Mouse (Mus musculus): Measurements from ENCODE around the gene Chd3. TPM values are rescaled to one million over a fixed set of nuclear protein-coding genes. Genes with fewer than 3 reads are reported as not detected.

The Chd3 gene
- polyA plus RNA-seq, 1 experiment from 2014 or later: 26.5 TPM

DNA sequence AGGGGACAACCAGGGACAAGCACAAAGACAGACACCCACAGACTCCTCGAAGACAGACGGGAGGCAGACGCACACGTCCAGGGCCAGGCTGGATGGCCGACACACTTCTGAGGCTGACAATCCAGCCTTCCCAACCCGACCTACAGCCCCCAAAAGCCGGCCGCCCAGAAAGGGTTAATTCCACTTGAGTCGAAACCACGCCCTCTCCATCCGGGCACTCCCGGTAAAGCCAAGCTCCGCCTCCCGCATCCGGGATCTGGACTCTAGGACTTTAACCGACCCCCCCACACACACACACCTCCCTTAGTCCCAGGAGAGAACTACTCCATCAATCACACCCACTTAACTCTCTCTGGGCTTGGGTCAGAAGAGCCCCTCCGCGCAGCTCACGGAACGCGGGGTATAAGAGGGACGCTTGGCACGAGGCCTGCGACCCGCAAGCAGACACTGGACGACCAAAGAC lies 41.9 kb upstream of the Chd3 start:
- peaks cover 86% of the 10 kb centered on the region for H3K4me1 ChIP-seq
- whole genome bisulfite sequencing: under 1% methylated on average over 26 of the region's 26 CpGs

DNA sequence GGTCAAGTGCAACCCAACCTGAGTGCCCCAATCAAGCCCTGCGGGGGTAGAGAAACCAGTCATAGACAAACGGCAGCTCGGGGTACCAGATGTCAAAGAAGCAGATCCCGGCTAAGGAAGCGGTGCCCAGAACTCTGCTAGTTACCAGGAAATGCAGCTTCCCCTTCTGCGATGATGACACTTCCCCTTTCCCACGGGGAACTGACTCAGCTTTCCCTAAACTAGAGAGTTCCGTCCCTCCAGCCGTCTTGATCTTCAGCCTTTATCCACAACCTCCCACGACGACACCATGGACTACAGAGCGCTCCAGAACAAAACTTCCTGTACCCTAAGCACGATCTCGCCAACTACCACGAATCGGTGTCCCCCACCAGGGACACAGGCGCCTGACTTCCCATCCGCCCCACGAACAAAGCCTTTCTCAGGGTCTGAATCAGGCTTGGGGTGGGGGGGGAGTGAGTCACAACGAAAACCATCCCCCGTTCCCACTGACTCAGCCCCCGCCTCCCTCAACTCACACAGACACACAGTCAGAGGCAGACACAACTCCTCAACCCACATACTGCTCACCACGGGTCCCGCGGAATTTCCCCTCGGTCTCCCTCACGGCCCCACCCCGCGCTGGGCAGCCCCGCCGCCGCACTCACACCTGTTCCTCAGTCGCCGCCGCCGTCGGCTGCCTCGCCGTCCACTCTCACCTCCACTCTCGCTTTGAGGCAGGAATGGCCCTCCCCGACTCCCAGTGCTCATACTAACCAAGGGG lies 41.3 kb upstream of the Chd3 start:
- no peaks in the 10 kb centered on the region for H3K9me3 ChIP-seq
- peaks cover 81% of the 10 kb centered on the region for H3K4me1 ChIP-seq
- H3K4me3 ChIP-seq: peak overlapping the region; percentile 86
- no peak for DNase-seq (ENCODE audit: low spot score)
- H3K27me3 ChIP-seq (ENCODE audit: insufficient read depth, poor library complexity, severe bottlenecking): no peaks in the 10 kb centered on the region
- under 1% methylated on average over 41 of the region's 41 CpGs for WGBS
- peaks cover 44% of the 10 kb centered on the region for H3K36me3 ChIP-seq
- H3K27ac ChIP-seq: peak overlapping the region; percentile 98

More for the DNA sequence above, 41.9 kb upstream of the Chd3 start:
- DNase-seq (ENCODE audit: low spot score): peak; percentile 97
- Histone ChIP-seq H3K9me3 (no peaks in the 10 kb centered on the region), H3K4me3 (peak overlapping the region; percentile 86), H3K36me3 (peaks cover 38% of the 10 kb centered on the region), H3K27ac (peak overlapping the region; percentile 98), H3K27me3 (ENCODE audit: insufficient read depth, poor library complexity, severe bottlenecking) (no peaks in the 10 kb centered on the region)

DNA sequence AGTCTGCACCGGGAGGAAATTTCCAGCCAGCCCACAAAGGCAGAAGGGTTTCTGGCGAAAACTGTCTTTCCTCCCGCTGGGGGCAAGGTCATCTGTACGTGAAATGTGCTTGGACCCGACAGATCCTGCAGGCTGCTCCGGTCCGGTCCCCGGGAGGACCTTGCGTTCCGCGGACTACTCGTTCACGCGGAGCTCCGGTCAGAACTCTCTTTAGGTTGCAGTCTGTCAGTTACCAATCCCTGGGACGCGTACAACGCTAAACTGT lies 40.8 kb upstream of the Chd3 start:
- Histone ChIP-seq H3K27me3 (ENCODE audit: insufficient read depth, poor library complexity, severe bottlenecking) (no peaks in the 10 kb centered on the region), H3K27ac (peak overlapping the region; percentile 98), H3K36me3 (peaks cover 49% of the 10 kb centered on the region), H3K4me3 (peak overlapping the region; percentile 86), H3K4me1 (peaks cover 75% of the 10 kb centered on the region), H3K9me3 (no peaks in the 10 kb centered on the region)
- no peak for DNase-seq (ENCODE audit: low spot score)
- 0% methylated on average over 18 of the region's 18 CpGs for WGBS

DNA sequence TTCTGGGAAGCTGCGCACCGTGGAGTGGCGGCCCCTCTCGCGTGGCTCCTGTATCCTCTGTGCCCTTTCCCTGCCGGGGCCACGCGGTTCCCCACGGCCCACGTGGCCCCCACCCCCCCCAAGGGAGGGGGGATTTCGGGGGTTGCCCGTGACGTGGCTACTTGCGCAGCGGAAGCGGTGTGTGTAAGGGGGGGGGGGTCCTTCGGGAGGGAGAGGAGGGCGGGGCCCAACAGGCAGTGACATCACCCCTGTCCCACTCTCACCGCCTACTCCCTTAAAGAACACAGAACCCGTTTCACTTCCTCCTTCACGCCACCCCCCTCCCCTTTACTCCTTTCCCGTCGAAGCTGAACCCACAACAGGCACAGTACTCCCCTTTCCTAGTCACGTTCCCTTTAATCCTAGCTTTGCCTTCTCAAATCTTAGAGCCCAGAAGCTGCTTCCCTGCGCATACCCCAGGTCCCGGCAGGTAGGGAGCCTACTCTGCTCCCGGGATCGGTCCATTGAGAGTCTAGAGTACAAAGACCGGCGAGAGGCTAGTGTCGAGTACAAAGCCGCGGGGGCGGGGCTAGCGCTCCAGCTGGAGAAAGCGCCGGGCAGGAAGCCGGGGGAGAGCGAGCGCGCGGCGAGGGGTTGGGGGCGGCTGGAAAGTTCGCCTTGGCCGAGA lies 40.3 kb upstream of the Chd3 start:
- H3K27me3 ChIP-seq (ENCODE audit: insufficient read depth, poor library complexity, severe bottlenecking): no peaks in the 10 kb centered on the region
- under 1% methylated on average over 45 of the region's 46 CpGs for WGBS
- peaks cover 71% of the 10 kb centered on the region for H3K4me1 ChIP-seq
- H3K36me3 ChIP-seq: peaks cover 54% of the 10 kb centered on the region
- peak overlapping the region; percentile 86 for H3K4me3 ChIP-seq
- H3K27ac ChIP-seq: peak overlapping the region; percentile 98
- H3K9me3 ChIP-seq: no peaks in the 10 kb centered on the region
- DNase-seq (ENCODE audit: low spot score): peak; percentile 93

DNA sequence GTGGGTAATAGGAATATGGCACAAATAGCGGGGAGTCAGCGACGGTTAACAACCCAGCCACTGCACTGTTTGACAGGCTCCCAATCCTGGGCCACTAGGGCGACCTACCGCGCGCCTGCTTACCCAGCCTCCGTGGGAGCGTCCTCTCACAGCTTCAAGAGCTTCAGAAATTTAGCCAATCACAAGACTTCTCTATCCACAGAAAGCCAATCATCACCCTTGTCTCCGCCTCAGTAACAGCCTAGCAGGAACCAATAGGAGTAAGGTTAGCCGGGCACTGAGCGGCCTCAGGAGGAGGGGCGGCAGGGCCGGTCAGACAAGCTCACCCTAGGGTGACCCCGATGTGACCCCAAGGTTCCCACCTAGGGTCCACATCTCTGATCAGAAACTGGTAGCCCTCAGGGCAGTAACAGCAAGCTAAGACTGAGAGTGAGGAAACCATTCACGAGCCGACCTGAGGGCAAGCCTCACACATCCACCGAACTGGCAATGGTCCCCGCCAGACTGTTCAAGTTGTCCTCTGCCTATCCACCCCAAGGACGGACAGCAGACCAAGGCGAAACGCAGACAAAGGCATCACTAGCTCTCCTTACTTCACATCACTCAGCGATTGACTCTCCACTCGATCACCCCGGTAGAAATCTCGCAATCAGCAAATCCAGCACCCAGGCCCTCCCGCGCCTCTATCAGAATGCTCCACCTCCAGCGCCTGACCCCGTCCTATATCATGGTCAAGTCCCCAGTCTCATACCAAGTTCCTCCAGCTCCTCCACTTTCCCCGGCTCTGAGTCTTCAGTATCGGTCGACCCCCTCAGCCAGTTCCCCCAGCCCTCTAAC lies 39.6 kb upstream of the Chd3 start:
- Histone ChIP-seq H3K4me1 (peaks cover 63% of the 10 kb centered on the region), H3K27ac (peak overlapping the region; percentile 98), H3K4me3 (peak overlapping the region; percentile 86), H3K27me3 (ENCODE audit: insufficient read depth, poor library complexity, severe bottlenecking) (no peaks in the 10 kb centered on the region), H3K9me3 (no peaks in the 10 kb centered on the region), H3K36me3 (peaks cover 61% of the 10 kb centered on the region)
- under 1% methylated on average over 33 of the region's 33 CpGs for WGBS
- DNase-seq (ENCODE audit: low spot score): peak; percentile 96

DNA sequence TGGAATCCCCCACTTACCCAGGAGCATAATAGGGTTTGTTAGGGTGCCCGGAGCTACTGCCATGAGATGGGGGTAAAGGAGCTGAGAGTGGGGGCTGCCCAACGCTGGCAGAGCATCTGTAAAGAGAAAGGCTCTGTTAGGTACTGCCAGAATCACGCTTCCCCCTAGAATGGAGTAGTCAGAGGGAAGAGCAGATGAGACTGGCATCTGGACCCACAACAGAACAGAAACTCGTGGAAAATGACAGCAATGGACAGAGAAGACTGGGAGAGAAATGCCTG lies 38.5 kb upstream of the Chd3 start:
- H3K27me3 ChIP-seq (ENCODE audit: insufficient read depth, poor library complexity, severe bottlenecking): no peaks in the 10 kb centered on the region
- H3K27ac ChIP-seq: no peak overlapping the region
- H3K36me3 ChIP-seq: peaks cover 65% of the 10 kb centered on the region
- WGBS: 83% methylated on average over 4 of the region's 4 CpGs
- H3K4me1 ChIP-seq: peaks cover 52% of the 10 kb centered on the region
- DNase-seq (ENCODE audit: low spot score): no peak
- peak overlapping the region; percentile 86; the same call in 1 of the 2 replicates for H3K4me3 ChIP-seq
- H3K9me3 ChIP-seq: no peaks in the 10 kb centered on the region

DNA sequence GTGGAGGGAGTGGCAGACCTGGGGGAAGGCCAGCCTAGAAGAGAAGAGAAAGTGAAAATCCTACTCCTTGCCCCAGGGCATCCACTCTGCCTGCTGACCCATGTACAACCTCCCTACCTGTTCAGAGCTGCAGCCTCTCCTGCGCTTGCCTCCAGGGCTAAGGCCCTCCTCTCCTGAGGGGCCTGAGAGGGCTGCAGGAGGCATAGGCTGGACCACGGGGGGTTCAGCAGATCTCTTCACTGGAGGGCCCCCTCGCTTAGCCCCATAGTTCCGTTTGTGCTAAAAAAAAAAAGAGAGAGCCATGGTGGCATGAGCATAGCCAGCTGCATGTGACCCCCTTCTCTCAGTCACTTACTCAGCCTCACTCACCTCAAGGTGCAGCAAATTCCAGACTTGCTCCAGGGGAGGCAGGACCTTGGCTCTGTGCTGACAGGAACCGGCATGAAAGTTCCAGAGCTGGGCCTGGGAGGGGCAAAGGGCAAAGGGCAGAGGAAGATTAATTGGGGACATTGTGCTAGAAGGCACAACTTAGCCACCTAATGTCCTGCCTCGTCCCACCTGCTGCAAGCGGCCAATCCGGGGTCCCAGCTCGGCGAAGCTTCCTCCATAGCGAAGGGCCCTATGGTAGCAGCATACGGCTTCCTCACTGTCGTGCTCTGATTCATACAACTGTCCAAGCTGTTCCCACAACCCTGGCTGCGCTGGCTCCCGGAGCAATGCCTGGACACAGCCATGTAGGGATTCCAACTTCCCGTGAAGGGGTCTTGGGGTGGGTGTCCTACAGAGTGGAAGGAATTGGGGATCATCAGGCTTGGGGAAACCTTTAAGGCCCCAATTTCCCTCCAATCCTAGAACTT lies 37.9 kb upstream of the Chd3 start:
- DNase-seq (ENCODE audit: low spot score): no peak
- 88% methylated on average over 15 of the region's 16 CpGs for WGBS
- Histone ChIP-seq H3K9me3 (no peaks in the 10 kb centered on the region), H3K36me3 (peaks cover 66% of the 10 kb centered on the region), H3K27ac (no peak overlapping the region), H3K4me3 (no peak overlapping the region), H3K4me1 (peaks cover 47% of the 10 kb centered on the region), H3K27me3 (ENCODE audit: insufficient read depth, poor library complexity, severe bottlenecking) (no peaks in the 10 kb centered on the region)

DNA sequence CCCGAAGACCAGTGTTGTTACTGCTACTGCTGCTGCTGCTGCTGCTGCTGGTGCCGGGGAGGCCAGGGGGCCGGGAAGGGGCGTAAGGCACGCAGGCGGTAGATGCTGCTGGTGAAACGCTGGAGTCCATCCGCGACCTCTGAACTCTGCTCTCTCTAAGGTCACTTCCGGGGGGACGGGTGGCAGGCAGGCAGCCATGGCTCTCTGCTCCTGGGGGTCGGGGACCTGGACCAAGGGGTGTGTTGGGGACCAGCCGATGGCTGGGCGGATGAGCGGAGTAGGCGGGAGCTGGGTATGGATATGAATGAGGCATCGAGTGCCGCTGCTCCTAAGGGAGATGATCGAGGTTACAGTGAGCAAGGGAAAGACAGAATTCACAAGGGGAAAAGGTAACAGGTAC lies 37.1 kb upstream of the Chd3 start:
- WGBS: 90% methylated on average over 19 of the region's 19 CpGs
- H3K27ac ChIP-seq: no peak overlapping the region
- DNase-seq (ENCODE audit: low spot score): no peak
- H3K27me3 ChIP-seq (ENCODE audit: insufficient read depth, poor library complexity, severe bottlenecking): no peaks in the 10 kb centered on the region
- no peak overlapping the region for H3K4me3 ChIP-seq
- peaks cover 42% of the 10 kb centered on the region for H3K4me1 ChIP-seq
- H3K36me3 ChIP-seq: peaks cover 68% of the 10 kb centered on the region
- H3K9me3 ChIP-seq: no peaks in the 10 kb centered on the region

DNA sequence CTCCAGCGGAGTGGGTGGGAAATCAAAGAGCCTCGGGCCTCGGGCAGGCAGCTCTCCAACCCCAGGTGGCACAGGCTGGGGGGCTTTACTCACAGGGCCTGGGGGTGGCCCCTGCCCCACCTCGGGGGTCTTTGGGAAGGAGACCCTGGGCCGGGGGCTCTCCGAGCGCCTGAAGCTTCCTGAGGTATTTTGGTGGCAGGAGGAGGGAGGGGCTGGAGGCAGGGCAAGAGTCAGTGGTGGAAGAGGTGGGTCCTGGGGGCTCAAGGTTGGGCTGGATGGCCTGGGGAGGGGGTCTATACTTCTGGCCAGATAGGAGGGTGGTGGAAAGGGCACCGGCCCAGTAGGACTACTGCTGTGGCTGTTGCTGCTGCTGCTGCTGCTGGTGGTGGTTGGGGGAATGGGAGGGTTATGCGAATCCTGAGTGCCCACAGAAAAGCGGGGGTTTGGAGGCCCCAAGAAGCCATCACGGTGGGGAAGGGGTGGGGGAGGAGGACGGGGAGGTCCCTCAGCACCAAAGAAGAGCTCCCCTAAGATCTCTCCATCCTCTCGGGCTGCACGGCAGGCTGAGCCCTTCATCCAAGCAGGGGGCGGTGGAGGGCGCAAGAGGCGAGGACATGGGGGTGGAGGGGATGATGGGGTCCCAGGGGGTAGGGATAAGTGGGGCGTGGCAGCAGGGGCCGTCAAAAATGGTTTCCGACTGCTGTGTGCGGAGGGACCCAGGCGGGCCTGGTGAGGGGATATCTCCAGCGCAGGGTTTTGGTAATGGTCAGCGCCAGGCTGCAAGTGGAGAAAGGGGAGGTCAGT lies 36.4 kb upstream of the Chd3 start:
- no peak for DNase-seq (ENCODE audit: low spot score)
- Histone ChIP-seq H3K9me3 (no peaks in the 10 kb centered on the region), H3K4me3 (0 out of 2 replicates have a peak overlapping the region, but pooled peaks have one; percentile 3), H3K4me1 (peaks cover 42% of the 10 kb centered on the region), H3K27ac (no peak overlapping the region), H3K36me3 (peaks cover 75% of the 10 kb centered on the region), H3K27me3 (ENCODE audit: insufficient read depth, poor library complexity, severe bottlenecking) (peaks cover 4% of the 10 kb centered on the region)
- WGBS: 90% methylated on average over 24 of the region's 24 CpGs

DNA sequence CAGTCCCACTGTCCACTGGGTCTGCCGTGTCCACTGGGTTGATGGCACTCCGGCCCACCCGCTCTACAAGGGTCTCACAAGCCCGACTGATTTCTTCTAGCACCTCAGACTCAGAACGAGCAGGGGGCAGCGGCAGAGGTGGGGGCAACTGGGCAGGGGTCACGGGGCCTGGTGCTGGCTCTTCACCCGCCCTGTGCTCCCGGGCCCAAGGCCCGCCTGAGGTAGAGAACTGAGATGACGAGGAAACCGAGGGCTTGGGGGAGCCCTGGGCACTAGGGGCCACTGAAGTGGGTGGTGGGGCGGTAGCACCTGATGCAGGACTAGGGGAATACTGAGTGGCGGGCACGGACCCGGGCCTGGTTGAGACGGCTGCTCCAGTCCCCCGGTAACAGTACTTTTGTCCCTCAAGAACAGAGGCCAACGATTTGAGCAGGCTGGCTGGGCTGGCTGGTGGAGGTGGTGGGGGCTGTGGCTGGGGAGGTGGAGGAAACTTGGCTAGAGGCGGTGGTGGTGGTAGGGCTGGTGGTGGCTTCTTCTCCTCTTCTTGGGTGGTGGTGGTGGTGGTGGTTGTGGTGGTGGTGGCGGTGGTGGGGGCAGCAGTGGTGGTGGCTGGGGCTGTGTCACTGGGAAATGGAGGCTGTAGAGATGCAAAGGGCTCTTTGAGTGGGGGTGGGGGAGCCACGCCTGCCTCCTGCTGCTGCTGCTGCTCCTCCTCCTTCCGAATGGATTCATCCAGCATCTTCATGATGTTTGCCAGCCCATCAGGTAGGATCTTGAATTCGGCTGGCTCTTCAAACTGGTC lies 35.6 kb upstream of the Chd3 start:
- H3K9me3 ChIP-seq: no peaks in the 10 kb centered on the region
- H3K4me1 ChIP-seq: peaks cover 48% of the 10 kb centered on the region
- H3K4me3 ChIP-seq: no peak overlapping the region
- DNase-seq (ENCODE audit: low spot score): no peak
- 89% methylated on average over 24 of the region's 24 CpGs for WGBS
- H3K36me3 ChIP-seq: peaks cover 83% of the 10 kb centered on the region
- H3K27me3 ChIP-seq (ENCODE audit: insufficient read depth, poor library complexity, severe bottlenecking): peaks cover 10% of the 10 kb centered on the region
- peak overlapping the region; percentile 29; the same call in 1 of the 2 replicates for H3K27ac ChIP-seq
